Mouse (Mus musculus): Measurements from ENCODE around the gene Zfp987. TPM values are rescaled to one million over a fixed set of nuclear protein-coding genes. Genes with fewer than 3 reads are reported as not detected.
A peak's percentile ranks its signal among the peaks of the same experiment; 100 is the strongest.
"Not testable (repeated sequence)": the region's sequence is repeated elsewhere in the genome, so short reads cannot be mapped to it uniquely, and the experiment has no call there.

The Zfp987 gene
- polyA plus RNA-seq, 2 experiments, result 0.18 TPM; not detected in 1

- H3K9me3 ChIP-seq (ENCODE audit: control insufficient read depth, low read length); ATAC-seq (ENCODE audit: low FRiP score, low read depth); H3K4me1 ChIP-seq (ENCODE audit: control insufficient read depth, insufficient read depth, low read length); H3K36me3 ChIP-seq (ENCODE audit: control insufficient read depth, insufficient read depth, low read length); H3K27me3 ChIP-seq (ENCODE audit: control insufficient read depth, insufficient read depth, low read length); H3K4me3 ChIP-seq (replicated peaks; ENCODE audit: low read length); H3K9ac ChIP-seq (ENCODE audit: low read depth, low read length, severe bottlenecking); H3K4me2 ChIP-seq (replicated peaks; ENCODE audit: low read depth, low read length, severe bottlenecking); H3K27ac ChIP-seq (replicated peaks; ENCODE audit: low read depth, low read length); DNase-seq (ENCODE audit: low spot score): not testable (repeated sequence)
- WGBS, result no CpG with 5 or more reads among the region's 6 CpGs
Observed at GRCm38 (mm10) chr4:146156524-146156923, 59.4 kb downstream of the Zfp987 start, which contains the start of gene Zfp600. Gene Zfp600 (plus strand): TSS chr4:146156824.

- H3K4me1 ChIP-seq (ENCODE audit: control insufficient read depth, insufficient read depth, low read length); H3K9ac ChIP-seq (ENCODE audit: low read depth, low read length, severe bottlenecking); H3K36me3 ChIP-seq (ENCODE audit: control insufficient read depth, insufficient read depth, low read length); DNase-seq (ENCODE audit: low spot score); H3K27ac ChIP-seq (replicated peaks; ENCODE audit: low read depth, low read length); H3K4me3 ChIP-seq (replicated peaks; ENCODE audit: low read length); ATAC-seq (ENCODE audit: low FRiP score, low read depth); H3K4me2 ChIP-seq (replicated peaks; ENCODE audit: low read depth, low read length, severe bottlenecking); H3K9me3 ChIP-seq (ENCODE audit: control insufficient read depth, low read length); H3K27me3 ChIP-seq (ENCODE audit: control insufficient read depth, insufficient read depth, low read length): not testable (repeated sequence)
- 76% methylated on average over 3 of the region's 4 CpGs for WGBS
Observed at GRCm38 (mm10) chr4:146162893-146163292, 65.8 kb downstream of the Zfp987 start.

GRCm38 (mm10) chr4:146167202-146167832, 70.2 kb downstream of the Zfp987 start:
- H3K36me3 ChIP-seq (ENCODE audit: control insufficient read depth, insufficient read depth, low read length); H3K27me3 ChIP-seq (ENCODE audit: control insufficient read depth, insufficient read depth, low read length); H3K27ac ChIP-seq (replicated peaks; ENCODE audit: low read depth, low read length); H3K9ac ChIP-seq (ENCODE audit: low read depth, low read length, severe bottlenecking); ATAC-seq (ENCODE audit: low FRiP score, low read depth); H3K4me3 ChIP-seq (replicated peaks; ENCODE audit: low read length); H3K4me1 ChIP-seq (ENCODE audit: control insufficient read depth, insufficient read depth, low read length); H3K4me2 ChIP-seq (replicated peaks; ENCODE audit: low read depth, low read length, severe bottlenecking): not testable (repeated sequence)
- WGBS, result 77% methylated on average over 3 of the region's 3 CpGs
- peak; percentile 2 for DNase-seq (ENCODE audit: low spot score)
- peaks cover 11% of the 10 kb centered on the region for H3K9me3 ChIP-seq (ENCODE audit: control insufficient read depth, low read length)

GRCm38 (mm10) chr4:146167879-146168532, 70.9 kb downstream of the Zfp987 start:
- H3K9me3 ChIP-seq (ENCODE audit: control insufficient read depth, low read length), result peaks cover 11% of the 10 kb centered on the region
- not testable (repeated sequence) for H3K27ac ChIP-seq (replicated peaks; ENCODE audit: low read depth, low read length); H3K4me1 ChIP-seq (ENCODE audit: control insufficient read depth, insufficient read depth, low read length); H3K27me3 ChIP-seq (ENCODE audit: control insufficient read depth, insufficient read depth, low read length); H3K4me3 ChIP-seq (replicated peaks; ENCODE audit: low read length); H3K4me2 ChIP-seq (replicated peaks; ENCODE audit: low read depth, low read length, severe bottlenecking); H3K36me3 ChIP-seq (ENCODE audit: control insufficient read depth, insufficient read depth, low read length); H3K9ac ChIP-seq (ENCODE audit: low read depth, low read length, severe bottlenecking)
- DNase-seq (ENCODE audit: low spot score) (peak; percentile 26), ATAC-seq (ENCODE audit: low FRiP score, low read depth) (0 out of 2 replicates have a peak, but pooled peaks have one; percentile 41)
- 79% methylated on average over 10 of the region's 10 CpGs for WGBS

GRCm38 (mm10) chr4:146168730-146169215, 71.7 kb downstream of the Zfp987 start:
- DNase-seq (ENCODE audit: low spot score); H3K4me3 ChIP-seq (replicated peaks; ENCODE audit: low read length); H3K27ac ChIP-seq (replicated peaks; ENCODE audit: low read depth, low read length); H3K9ac ChIP-seq (ENCODE audit: low read depth, low read length, severe bottlenecking); H3K27me3 ChIP-seq (ENCODE audit: control insufficient read depth, insufficient read depth, low read length); H3K4me1 ChIP-seq (ENCODE audit: control insufficient read depth, insufficient read depth, low read length); H3K4me2 ChIP-seq (replicated peaks; ENCODE audit: low read depth, low read length, severe bottlenecking); H3K36me3 ChIP-seq (ENCODE audit: control insufficient read depth, insufficient read depth, low read length): not testable (repeated sequence)
- peaks cover 16% of the 10 kb centered on the region for H3K9me3 ChIP-seq (ENCODE audit: control insufficient read depth, low read length)
- no CpG with 5 or more reads among the region's 2 CpGs for WGBS
- ATAC-seq (ENCODE audit: low FRiP score, low read depth), result peak; percentile 57

GRCm38 (mm10) chr4:146173378-146174226, 76.5 kb downstream of the Zfp987 start:
- H3K9me3 ChIP-seq (ENCODE audit: control insufficient read depth, low read length); H3K4me3 ChIP-seq (replicated peaks; ENCODE audit: low read length); H3K9ac ChIP-seq (ENCODE audit: low read depth, low read length, severe bottlenecking); H3K4me1 ChIP-seq (ENCODE audit: control insufficient read depth, insufficient read depth, low read length); H3K4me2 ChIP-seq (replicated peaks; ENCODE audit: low read depth, low read length, severe bottlenecking); H3K27ac ChIP-seq (replicated peaks; ENCODE audit: low read depth, low read length); H3K27me3 ChIP-seq (ENCODE audit: control insufficient read depth, insufficient read depth, low read length); H3K36me3 ChIP-seq (ENCODE audit: control insufficient read depth, insufficient read depth, low read length): not testable (repeated sequence)
- 56% methylated on average over 3 of the region's 4 CpGs for WGBS
- ATAC-seq (ENCODE audit: low FRiP score, low read depth) (peak; percentile 67), DNase-seq (ENCODE audit: low spot score) (peak; percentile 2)
